Mouse (Mus musculus) lung, postnatal 0 days (tissue): ENCODE data around the gene Gm49383.

Source experiments
- CTCF ChIP-seq: IDR thresholded peaks from 2 replicates; pipeline ENCODE4 v1.5.1; 2016; ENCODE audit warnings: antibody characterized with exemption, mild to moderate bottlenecking
- EP300 ChIP-seq: IDR thresholded peaks from 2 replicates; pipeline ENCODE4 v1.6.1; 2016; ENCODE audit warnings: antibody characterized with exemption, mild to moderate bottlenecking, control low read depth

- no peak for TF ChIP-seq CTCF
- no peak for TF ChIP-seq EP300
Observed at GRCm38 (mm10) chr12:69147166-69147735, 49.7 kb downstream of the Gm49383 start.
